Mouse (Mus musculus) C2C12 (cell line): ENCODE results near the gene Tanc2. TPM values are rescaled to one million over a fixed set of nuclear protein-coding genes. Genes with fewer than 3 reads are reported as not detected.

Source experiments
- H3K27me3 ChIP-seq: one replicate; pipeline ENCODE4 v1.6.1; 2011; ENCODE audit not compliant: control insufficient read depth, insufficient read depth, insufficient read length
- H3K36me3 ChIP-seq: one replicate; pipeline ENCODE4 v1.6.1; 2011; ENCODE audit not compliant: control insufficient read depth, insufficient read depth
- H3K4me3 ChIP-seq: one replicate; pipeline ENCODE4 v1.5.1; 2011; ENCODE audit warnings: mild to moderate bottlenecking, control low read depth; ENCODE audit not compliant: poor library complexity, insufficient read depth, severe bottlenecking
- H3K79me2 ChIP-seq: one replicate; pipeline ENCODE4 v1.6.1; 2011; ENCODE audit not compliant: control insufficient read depth, insufficient read depth
- H3K79me3 ChIP-seq: one replicate; pipeline ENCODE4 v1.6.1; 2011; ENCODE audit warnings: low read depth, control low read depth
- H3ac ChIP-seq: one replicate; pipeline ENCODE3; 2011; ENCODE audit warnings: low read depth; ENCODE audit not compliant: control insufficient read depth, insufficient read length
- CEBPB ChIP-seq: IDR thresholded peaks from one replicate; pipeline ENCODE4 v1.6.1; 2011; ENCODE audit warnings: low read depth, mild to moderate bottlenecking, control low read depth, moderate library complexity
- CTCF ChIP-seq: IDR thresholded peaks from one replicate; pipeline ENCODE4 v1.5.1; 2011; ENCODE audit not compliant: control insufficient read depth, insufficient read depth, insufficient read length
- FOSL1 ChIP-seq: IDR thresholded peaks from one replicate; pipeline ENCODE4 v1.8.0; 2011; ENCODE audit warnings: mild to moderate bottlenecking, low read length; ENCODE audit not compliant: poor library complexity, insufficient read depth, severe bottlenecking
- MAX ChIP-seq: IDR thresholded peaks from one replicate; pipeline ENCODE4 v1.6.1; 2011; ENCODE audit warnings: mild to moderate bottlenecking, control low read depth
- MYOD1 ChIP-seq: IDR thresholded peaks from one replicate; pipeline ENCODE4 v1.6.1; 2011; ENCODE audit warnings: low read depth; ENCODE audit not compliant: control insufficient read depth, insufficient read length
- MYOG ChIP-seq: IDR thresholded peaks from one replicate; pipeline ENCODE4 v1.6.1; 2011; ENCODE audit not compliant: control insufficient read depth, insufficient read length; ENCODE audit errors: extremely low read depth
- USF1 ChIP-seq: IDR thresholded peaks from one replicate; pipeline ENCODE4 v1.6.1; 2011; ENCODE audit warnings: low read depth, mild to moderate bottlenecking, control low read depth, moderate library complexity
- microRNA-seq: library from miRNA; unstranded; fragments of <30 nt; microRNA quantifications from one replicate; pipeline ENCODE4, GENCODE M21; 2019; ENCODE audit warnings: borderline microRNAs expressed
- polyA plus RNA-seq: library from polyadenylated mRNA; unstranded; fragments of >200 nt; fragmentation: generic; extraction: Trizol; gene quantifications from one replicate; pipeline ENCODE4 v1.2.1, GENCODE M21; 2012; ENCODE audit warnings: missing spikeins

The Tanc2 gene
- polyA plus RNA-seq, 1 experiment, result 5.8 TPM

GRCm38 (mm10) chr11:105978232-105978631 is 388.4 kb downstream of the Tanc2 start:
- TF ChIP-seq FOSL1 (no peak), MAX (no peak), MYOG (no peak), CEBPB (no peak), CTCF (no peak), USF1 (no peak), MYOD1 (no peak)
- peaks cover 7% of the 10 kb centered on the region for H3K27me3 ChIP-seq
- no peaks in the 10 kb centered on the region for H3K79me2 ChIP-seq
- no peak overlapping the region for H3K4me3 ChIP-seq
- no peaks in the 10 kb centered on the region for H3K79me3 ChIP-seq
- H3ac ChIP-seq, result no peak overlapping the region
- no peaks in the 10 kb centered on the region for H3K36me3 ChIP-seq

GRCm38 (mm10) chr11:105978634-105979033 is 388.8 kb downstream of the Tanc2 start:
- Histone ChIP-seq H3K79me3 (no peaks in the 10 kb centered on the region), H3K4me3 (no peak overlapping the region), H3K27me3 (peaks cover 7% of the 10 kb centered on the region), H3K79me2 (no peaks in the 10 kb centered on the region), H3K36me3 (no peaks in the 10 kb centered on the region), H3ac (no peak overlapping the region)
- TF ChIP-seq MYOD1 (no peak), FOSL1 (no peak), CTCF (no peak), MYOG (no peak)

Small RNAs within 50 kb of the gene (microRNA-seq; reads per million reads assigned to microRNA genes)
- gene Gm23990, result not detected

Other genes starting within 250 kb of the Tanc2 start
- gene March10, start 133.3 kb upstream of the Tanc2 start, polyA plus RNA-seq, result 0.09 TPM